Mouse (Mus musculus) mature B cell (primary cell): ENCODE measurements around the gene Olfr126.

Experiments
- in situ Hi-C: fragments of 300-500 bp; cut with MboI; formaldehyde crosslinking; loops from 2 replicates; pipeline ENCODE4 v1.14.3; 2019

Olfr126 gene

GRCm38 (mm10) chr17:37847183-37847582, at the start of gene Olfr126:
TSS of gene Olfr126 (plus strand) at chr17:37847483.
- in situ Hi-C loops, result no loop called here

- in situ Hi-C loops, result no loop called here
Measured at GRCm38 (mm10) chr17:37799588-37799987, 47.7 kb upstream of the Olfr126 start, which contains the start of gene Olfr124. TSS of gene Olfr124 (plus strand) at chr17:37799888.

GRCm38 (mm10) chr17:37832649-37833048, 14.6 kb upstream of the Olfr126 start, which contains the start of gene Olfr125:
TSS of gene Olfr125 (plus strand) at chr17:37832949.
- in situ Hi-C loops, result no loop called here

GRCm38 (mm10) chr17:37863901-37864300, 16.6 kb downstream of the Olfr126 start:
- in situ Hi-C loops, result no loop called here

- in situ Hi-C loops, result no loop called here
Measured at GRCm38 (mm10) chr17:37869676-37870205, 22.5 kb downstream of the Olfr126 start.

- in situ Hi-C loops, result no loop called here
Measured at GRCm38 (mm10) chr17:37873830-37874229, 26.5 kb downstream of the Olfr126 start.

GRCm38 (mm10) chr17:37900137-37900536, 52.9 kb downstream of the Olfr126 start, which contains the start of gene Olfr127:
TSS of gene Olfr127 (plus strand) at chr17:37900437.
- in situ Hi-C loops, result no loop called here
